In genomic region chr3:67284848-67285247, GRCm38 (mm10) we compare ENCODE assay signal across 12 mouse cellular contexts.
A peak's percentile ranks its signal among the peaks of the same experiment; 100 is the strongest.
DNase-seq lines count a peak whose midpoint lies in the region; TF ChIP-seq lines count a peak whose summit lies in the region.
"Had no signal": no experiment of that assay in that cellular context is flagged by ENCODE, and none has a peak within 500 bp of the region (broad histone marks: within the 10 kb centered on the region; RNA-seq: fewer than 3 reads in every experiment).

No protein-coding gene starts in this region.

- TF ChIP-seq CTCF in layer of hippocampus, adult 2 months (conservative IDR thresholded peaks at IDR 0.05) = no peak

- DNase-seq in cerebellum, adult 11 months = peak; percentile 2
- no peak for DNase-seq in cerebellum, adult 11-12 months
- DNase-seq in heart, postnatal 4 days = peak; percentile 7
- DNase-seq in heart, adult 9 months (ENCODE audit: low spot score in 2 of 2) = no peak
- DNase-seq in lung, postnatal 10 days = peak; percentile 40
- no peak for DNase-seq in lung, postnatal 36 days
- peak; percentile 42 for DNase-seq in brain, adult 2 months (ENCODE audit: low read depth, low spot score)
- DNase-seq in layer of hippocampus, adult 2 months (ENCODE audit: low spot score in 2 of 2) = no peak
- DNase-seq: B cell, adult 2 months; embryo, embryonic 11 days had no signal

- no peak overlapping the region for H3K27ac ChIP-seq in layer of hippocampus, adult 2 months
- H3K27ac ChIP-seq: kidney, embryonic 15.5 days; midbrain, embryonic 10.5 days had no signal

- H3K4me3 ChIP-seq in layer of hippocampus, adult 2 months = no peak overlapping the region
- H3K4me3 ChIP-seq: kidney, embryonic 15.5 days; midbrain, embryonic 10.5 days had no signal

Comparison
In these comparisons a context has a peak if more than half of its experiments do, and no peak if none do; other contexts are left out.
1. DNase-seq: peak in cerebellum, adult 11 months (single experiment), heart, postnatal 4 days (single experiment), lung, postnatal 10 days (single experiment) and brain, adult 2 months (single experiment); none in cerebellum, adult 11-12 months (single experiment), heart, adult 9 months (0 of 2), lung, postnatal 36 days (single experiment) and layer of hippocampus, adult 2 months (0 of 2).